Mouse (Mus musculus): ENCODE measurements at regions not wholly inside any gene's neighbourhood (a gene's known extent, or its start where the extent isn't known, plus 50 kb on each side); places are given as distances from the start of the nearest gene placed in this dataset.
A peak's percentile ranks its signal among the peaks of the same experiment; 100 is the strongest.

GRCm38 (mm10) chr12:13042934-13043333, 101.2 kb upstream of the Mycn start:
- no peak for DNase-seq (ENCODE audit: low spot score in 2 of 2)

GRCm38 (mm10) chr12:13035108-13035741, 93.5 kb upstream of the Mycn start:
- no peak for DNase-seq (ENCODE audit: low spot score in 2 of 2)

GRCm38 (mm10) chr12:13030333-13030732, 88.6 kb upstream of the Mycn start:
- DNase-seq (ENCODE audit: low spot score in 2 of 2) = no peak

- DNase-seq (ENCODE audit: low spot score in 2 of 2) = no peak
Measured at GRCm38 (mm10) chr12:13028086-13028485, 86.4 kb upstream of the Mycn start.

- no peak for DNase-seq (ENCODE audit: low spot score in 2 of 2)
Measured at GRCm38 (mm10) chr12:13026041-13026580, 84.4 kb upstream of the Mycn start.

- no peak for DNase-seq (ENCODE audit: low spot score in 2 of 2)
Measured at GRCm38 (mm10) chr12:13024215-13024841, 82.6 kb upstream of the Mycn start.

GRCm38 (mm10) chr12:13011023-13011761, 69.5 kb upstream of the Mycn start:
- DNase-seq (ENCODE audit: low spot score in 2 of 2) = no peak

GRCm38 (mm10) chr12:13010405-13010804, 68.7 kb upstream of the Mycn start:
- DNase-seq (ENCODE audit: low spot score in 2 of 2) = no peak

GRCm38 (mm10) chr12:13009470-13009869, 67.8 kb upstream of the Mycn start:
- no peak for DNase-seq (ENCODE audit: low spot score in 2 of 2)

GRCm38 (mm10) chr12:13002703-13003102, 61.0 kb upstream of the Mycn start:
- no peak for DNase-seq (ENCODE audit: low spot score in 2 of 2)

GRCm38 (mm10) chr12:13002069-13002590, 60.4 kb upstream of the Mycn start:
- DNase-seq (ENCODE audit: low spot score in 2 of 2) = no peak

- DNase-seq (ENCODE audit: low spot score in 2 of 2) = no peak
Measured at GRCm38 (mm10) chr12:12995974-12996361, 54.3 kb upstream of the Mycn start.

GRCm38 (mm10) chr12:12995061-12995973, 53.6 kb upstream of the Mycn start:
- peak in 1 of 2 experiments; percentile 38 for DNase-seq (ENCODE audit: low spot score in 2 of 2)

GRCm38 (mm10) chr12:12993894-12994714, 52.4 kb upstream of the Mycn start:
- DNase-seq (ENCODE audit: low spot score in 2 of 2) = no peak
